21 mouse cellular contexts compared by ENCODE assay signal in the genomic region with DNA sequence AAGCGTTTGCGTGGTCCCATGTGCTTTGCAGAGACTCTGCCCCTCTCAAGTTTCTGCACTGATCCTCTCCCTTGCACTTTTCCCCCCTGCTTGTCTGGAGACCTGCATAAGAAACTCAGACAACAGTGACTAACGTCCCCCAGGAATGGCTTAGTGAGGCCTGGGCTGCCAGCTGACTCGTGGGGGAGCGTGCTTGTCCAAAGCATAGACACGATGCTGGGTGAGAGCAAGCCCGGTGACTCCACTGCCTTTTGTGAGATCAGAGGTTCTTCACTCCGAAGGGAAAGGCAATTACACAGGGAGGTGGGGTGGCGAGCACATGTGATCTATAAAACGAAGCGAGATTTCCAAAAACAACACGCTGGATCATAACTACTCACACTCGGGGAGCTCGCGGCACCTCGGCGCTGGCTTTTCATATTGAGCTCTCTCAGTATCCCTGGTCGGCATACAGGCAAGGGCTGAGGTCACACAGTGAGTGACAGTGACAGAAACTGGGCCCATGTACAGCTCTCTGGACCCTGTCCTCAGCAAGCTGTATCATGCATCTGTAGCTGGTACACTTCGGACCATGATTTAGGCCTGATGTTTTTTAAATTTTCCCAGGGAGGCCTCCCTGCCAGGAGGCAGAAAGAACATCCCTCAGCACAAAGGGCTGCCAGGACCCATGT. TPM values are rescaled to one million over a fixed set of nuclear protein-coding genes. Genes with fewer than 3 reads are reported as not detected.
A peak's percentile ranks its signal among the peaks of the same experiment; 100 is the strongest.
DNase-seq lines count a peak whose midpoint lies in the region; ATAC-seq and TF ChIP-seq lines count a peak whose summit lies in the region.
"Had no signal": no experiment of that assay in that cellular context is flagged by ENCODE, and none has a peak within 500 bp of the region (broad histone marks: within the 10 kb centered on the region; RNA-seq: fewer than 3 reads in every experiment).

No protein-coding gene starts in this region.

- intact Hi-C loops in gastrocnemius, adult 2 months (cut with DNase I): no loop called here

- H3K9me3 ChIP-seq in lung, embryonic 14.5 days (ENCODE audit: low read depth, low read length): no peaks in the 10 kb centered on the region
- H3K9me3 ChIP-seq in embryonic facial prominence, embryonic 11.5 days (replicated peaks; ENCODE audit: control insufficient read depth, low read length): no peaks in the 10 kb centered on the region
- H3K9me3 ChIP-seq in limb, embryonic 13.5 days: no peaks in the 10 kb centered on the region
- H3K9me3 ChIP-seq: heart, embryonic 12.5 days; liver, embryonic 13.5 days; midbrain, embryonic 12.5 days; neural tube, embryonic 12.5 days had no signal

- H3K27ac ChIP-seq in lung, embryonic 14.5 days (ENCODE audit: low read depth): no peak overlapping the region
- H3K27ac ChIP-seq in embryonic facial prominence, embryonic 11.5 days (replicated peaks; ENCODE audit: low read depth, low read length): no peak overlapping the region
- peak overlapping the region; percentile 8; the same call in 1 of the 2 replicates for H3K27ac ChIP-seq in gastrocnemius, adult 2 months
- peak overlapping the region; percentile 56; the same call in 1 of the 2 replicates for H3K27ac ChIP-seq in limb, embryonic 13.5 days
- H3K27ac ChIP-seq: layer of hippocampus, adult 2 months; liver, embryonic 13.5 days; macrophage; midbrain, embryonic 12.5 days; neural tube, embryonic 12.5 days had no signal

- H3K4me1 ChIP-seq in lung, embryonic 14.5 days (ENCODE audit: insufficient read depth): no peaks in the 10 kb centered on the region
- H3K4me1 ChIP-seq in embryonic facial prominence, embryonic 11.5 days (ENCODE audit: control insufficient read depth, insufficient read depth, low read length): no peaks in the 10 kb centered on the region
- H3K4me1 ChIP-seq in limb, embryonic 13.5 days: peaks cover 37% of the 10 kb centered on the region
- H3K4me1 ChIP-seq: liver, embryonic 13.5 days; midbrain, embryonic 12.5 days; neural tube, embryonic 12.5 days had no signal

- no peak overlapping the region for H3K9ac ChIP-seq in lung, embryonic 14.5 days
- no peak overlapping the region for H3K9ac ChIP-seq in embryonic facial prominence, embryonic 11.5 days (replicated peaks; ENCODE audit: low read length)
- no peak overlapping the region for H3K9ac ChIP-seq in limb, embryonic 13.5 days
- H3K9ac ChIP-seq: heart, embryonic 12.5 days; liver, embryonic 13.5 days; midbrain, embryonic 12.5 days; neural tube, embryonic 12.5 days had no signal

- DNase-seq in lung, embryonic 14.5 days: peak; percentile 51
- no peak for DNase-seq in lung, postnatal 36 days
- peak; percentile 30 for DNase-seq in embryonic facial prominence, embryonic 11.5 days (ENCODE audit: low spot score)
- peak; percentile 49 for DNase-seq in gastrocnemius, adult 2 months
- no peak for DNase-seq in thymus, postnatal 36 days
- DNase-seq: B cell, adult 2 months; cerebellum, adult 2 months; cerebellum, postnatal 36 days; layer of hippocampus, postnatal 36 days; liver, embryonic 13.5 days; thymus, postnatal 14 days had no signal

- TF ChIP-seq CTCF in lung, embryonic 14.5 days (IDR thresholded peaks at IDR 0.05; ENCODE audit: low read depth): no peak
- no peak for TF ChIP-seq CTCF in gastrocnemius, adult 2 months (IDR thresholded peaks at IDR 0.05)

- 43% methylated on average over 19 of the region's 19 CpGs for WGBS in lung, embryonic 14.5 days
- 53% methylated on average over 19 of the region's 19 CpGs for WGBS in embryonic facial prominence, embryonic 11.5 days
- 28% methylated on average over 19 of the region's 19 CpGs for WGBS in limb, embryonic 13.5 days

- H3K27me3 ChIP-seq in lung, embryonic 14.5 days (ENCODE audit: insufficient read depth, low read length): no peaks in the 10 kb centered on the region
- H3K27me3 ChIP-seq in embryonic facial prominence, embryonic 11.5 days (ENCODE audit: control insufficient read depth, insufficient read depth, low read length): no peaks in the 10 kb centered on the region
- H3K27me3 ChIP-seq in limb, embryonic 13.5 days: peaks cover 6% of the 10 kb centered on the region; the same call in 1 of the 2 replicates
- H3K27me3 ChIP-seq: heart, embryonic 12.5 days; liver, embryonic 13.5 days; neural tube, embryonic 12.5 days had no signal

- H3K4me3 ChIP-seq in lung, embryonic 14.5 days (ENCODE audit: low read depth, low read length): no peak overlapping the region
- H3K4me3 ChIP-seq in embryonic facial prominence, embryonic 11.5 days (ENCODE audit: low read depth, low read length): no peak overlapping the region
- H3K4me3 ChIP-seq in gastrocnemius, adult 2 months: peak overlapping the region; percentile 43
- no peak overlapping the region for H3K4me3 ChIP-seq in limb, embryonic 13.5 days
- H3K4me3 ChIP-seq: heart, embryonic 12.5 days; layer of hippocampus, adult 2 months; liver, embryonic 13.5 days; midbrain, embryonic 12.5 days; neural tube, embryonic 12.5 days had no signal

- no peak overlapping the region for H3K4me2 ChIP-seq in lung, embryonic 14.5 days
- H3K4me2 ChIP-seq in embryonic facial prominence, embryonic 11.5 days (ENCODE audit: low read depth, low read length): no peak overlapping the region
- peak overlapping the region; percentile 42 for H3K4me2 ChIP-seq in limb, embryonic 13.5 days (replicated peaks)
- H3K4me2 ChIP-seq: heart, embryonic 12.5 days; liver, embryonic 13.5 days; midbrain, embryonic 12.5 days; neural tube, embryonic 12.5 days had no signal

- no peaks in the 10 kb centered on the region for H3K36me3 ChIP-seq in lung, embryonic 14.5 days (ENCODE audit: insufficient read depth)
- H3K36me3 ChIP-seq in embryonic facial prominence, embryonic 11.5 days (replicated peaks; ENCODE audit: control insufficient read depth, insufficient read depth, low read depth, low read length): no peaks in the 10 kb centered on the region
- H3K36me3 ChIP-seq in limb, embryonic 13.5 days: no peaks in the 10 kb centered on the region
- H3K36me3 ChIP-seq: heart, embryonic 12.5 days; liver, embryonic 13.5 days; midbrain, embryonic 12.5 days; neural tube, embryonic 12.5 days had no signal

- ATAC-seq in lung, embryonic 14.5 days (ENCODE audit: insufficient read depth): peak; percentile 52; the same call in 1 of the 2 replicates
- 0 out of 2 replicates have a peak, but pooled peaks have one; percentile 23 for ATAC-seq in embryonic facial prominence, embryonic 11.5 days (replicated peaks; ENCODE audit: insufficient number of reproducible peaks, low FRiP score, low TSS enrichment, low read depth)
- ATAC-seq in limb, embryonic 13.5 days (ENCODE audit: low FRiP score, low read depth): peak; percentile 48; the same call in 1 of the 2 replicates
- ATAC-seq in megakaryocyte-erythroid progenitor cell, adult 5-6 weeks (replicated peaks; ENCODE audit: low FRiP score, low TSS enrichment, poor library complexity, severe bottlenecking): no peak
- ATAC-seq in cerebellum, adult (ENCODE audit: insufficient number of reproducible peaks, low FRiP score, low TSS enrichment): no peak
- ATAC-seq: hindbrain, embryonic 16.5 days; intestine, postnatal 0 days had no signal

RNA-seq across cellular contexts. Expression of gene Ror1, which starts 34.1 kb away (rescaled TPM):
- 23.4 and 23.8 TPM in 2 replicates for polyA plus RNA-seq in lung, embryonic 14.5 days (2014; fragmentation: Nextera tagmentation; extraction: Ambion mirVana)
- polyA plus RNA-seq in embryonic facial prominence, embryonic 11.5 days (2014; fragmentation: Nextera tagmentation; extraction: Ambion mirVana): 15.5 and 17.3 TPM in 2 replicates
- 1 to 10 TPM in 1 of 2 experiments, under 1 TPM in 1; 0.79 to 1.5 TPM for total RNA-seq in gastrocnemius, adult 2 months (2021)
- polyA plus RNA-seq in limb, embryonic 13.5 days (2015; fragmentation: Nextera tagmentation; extraction: Ambion mirVana): 10.4 and 11.8 TPM in 2 replicates
- total RNA-seq in megakaryocyte-erythroid progenitor cell, adult 5-6 weeks (2014; fragmentation: Nextera tagmentation): not detected in 2 replicates
- total RNA-seq in megakaryocyte-erythroid progenitor cell, adult 5-6 weeks (2017): not detected in 2 replicates
- polyA plus RNA-seq: macrophage had no signal

Comparison
In these comparisons a context has a peak if more than half of its experiments do, and no peak if none do; other contexts are left out.
1. DNase-seq: peak in lung, embryonic 14.5 days (single experiment), embryonic facial prominence, embryonic 11.5 days (single experiment) and gastrocnemius, adult 2 months (single experiment); none in lung, postnatal 36 days (single experiment) and thymus, postnatal 36 days (0 of 2).
2. ATAC-seq: peak in lung, embryonic 14.5 days (single experiment), embryonic facial prominence, embryonic 11.5 days (single experiment) and limb, embryonic 13.5 days (single experiment); none in megakaryocyte-erythroid progenitor cell, adult 5-6 weeks (single experiment) and cerebellum, adult (single experiment).
3. H3K27ac ChIP-seq: peak in gastrocnemius, adult 2 months (single experiment) and limb, embryonic 13.5 days (single experiment); none in lung, embryonic 14.5 days (single experiment) and embryonic facial prominence, embryonic 11.5 days (single experiment).